Mouse (Mus musculus) liver, embryonic 16.5 days (tissue): ENCODE measurements at regions not wholly inside any gene's neighbourhood (a gene's known extent, or its start where the extent isn't known, plus 50 kb on each side); places are given as distances from the start of the nearest gene placed in this dataset.

Experiments
- ATAC-seq: fragments of 200-750 bp; cut with Nextera tagmentation; 2 replicates; pipeline ENCODE4 v1.8.0; 2017; ENCODE audit warnings: low read depth, mild to moderate bottlenecking, moderate number of reproducible peaks, moderate library complexity
- H3K27ac ChIP-seq: fragments of 300-500 bp; sonication (generic); 2 replicates; pipeline ENCODE4 v1.5.1; 2014; ENCODE audit warnings: mild to moderate bottlenecking, low read length
- H3K27me3 ChIP-seq: fragments of 300-500 bp; sonication (generic); 2 replicates; pipeline ENCODE4 v1.6.1; 2014; ENCODE audit warnings: low read depth, low read length, mixed read lengths; ENCODE audit not compliant: control insufficient read depth, insufficient read depth
- H3K36me3 ChIP-seq: fragments of 300-500 bp; sonication (generic); 2 replicates; pipeline ENCODE4 v1.6.1; 2014; ENCODE audit warnings: mild to moderate bottlenecking; ENCODE audit not compliant: control insufficient read depth, insufficient read depth
- H3K4me1 ChIP-seq: fragments of 300-500 bp; sonication (generic); 2 replicates; pipeline ENCODE4 v1.6.1; 2014; ENCODE audit warnings: low read depth, low read length, mixed read lengths; ENCODE audit not compliant: control insufficient read depth
- H3K4me2 ChIP-seq: fragments of 300-500 bp; sonication (generic); 2 replicates; pipeline ENCODE4 v1.6.1; 2014; ENCODE audit warnings: low read depth, low read length, mixed read lengths
- H3K4me3 ChIP-seq: fragments of 300-500 bp; sonication (generic); 2 replicates; pipeline ENCODE4 v1.5.1; 2014; ENCODE audit warnings: low read depth, mild to moderate bottlenecking, low read length
- H3K9ac ChIP-seq: fragments of 300-500 bp; sonication (generic); 2 replicates; pipeline ENCODE4 v1.6.1; 2014; ENCODE audit warnings: low read depth, low read length
- H3K9me3 ChIP-seq: fragments of 300-500 bp; sonication (generic); replicated peaks from 2 replicates; pipeline ENCODE4 v1.6.1; 2016; ENCODE audit warnings: low read length; ENCODE audit not compliant: control insufficient read depth
- WGBS: fragments of 180-500 bp; shearing (Covaris S2); extraction: QIAGEN DNeasy Blood & Tissue Kit; methylation state at CpG from one replicate; pipeline ENCODE4 v1.1.7; 2014; ENCODE audit not compliant: insufficient replicate concordance; 5-methylcytosine and 5-hydroxymethylcytosine counted together

GRCm38 (mm10) chr9:87649015-87649978 is 81.8 kb downstream of the Tbx18 start:
- no peaks in the 10 kb centered on the region for H3K9me3 ChIP-seq
- H3K4me3 ChIP-seq, result no peak overlapping the region
- no peak overlapping the region for H3K27ac ChIP-seq
- no peaks in the 10 kb centered on the region for H3K4me1 ChIP-seq
- H3K36me3 ChIP-seq, result no peaks in the 10 kb centered on the region
- WGBS, result 55% methylated on average over 6 of the region's 6 CpGs
- no peak overlapping the region for H3K4me2 ChIP-seq
- no peaks in the 10 kb centered on the region for H3K27me3 ChIP-seq
- no peak overlapping the region for H3K9ac ChIP-seq
- no peak for ATAC-seq

- no peak overlapping the region for H3K4me3 ChIP-seq
- WGBS, result 65% methylated on average over 5 of the region's 5 CpGs
- H3K27ac ChIP-seq, result no peak overlapping the region
- no peaks in the 10 kb centered on the region for H3K27me3 ChIP-seq
- no peaks in the 10 kb centered on the region for H3K9me3 ChIP-seq
- ATAC-seq, result no peak
- H3K36me3 ChIP-seq, result no peaks in the 10 kb centered on the region
- H3K9ac ChIP-seq, result no peak overlapping the region
- no peak overlapping the region for H3K4me2 ChIP-seq
- no peaks in the 10 kb centered on the region for H3K4me1 ChIP-seq
Observed at GRCm38 (mm10) chr9:87648317-87648716, 82.7 kb downstream of the Tbx18 start.

GRCm38 (mm10) chr9:87645032-87645431 is 86.0 kb downstream of the Tbx18 start:
- Histone ChIP-seq H3K4me1 (no peaks in the 10 kb centered on the region), H3K4me3 (no peak overlapping the region), H3K27ac (no peak overlapping the region), H3K9me3 (no peaks in the 10 kb centered on the region), H3K36me3 (no peaks in the 10 kb centered on the region), H3K9ac (no peak overlapping the region), H3K4me2 (no peak overlapping the region), H3K27me3 (no peaks in the 10 kb centered on the region)
- ATAC-seq, result no peak
- WGBS, result 65% methylated on average over 5 of the region's 5 CpGs

- H3K4me3 ChIP-seq, result no peak overlapping the region
- H3K9ac ChIP-seq, result no peak overlapping the region
- no peak overlapping the region for H3K4me2 ChIP-seq
- 73% methylated on average over 5 of the region's 5 CpGs for WGBS
- H3K27me3 ChIP-seq, result no peaks in the 10 kb centered on the region
- H3K9me3 ChIP-seq, result no peaks in the 10 kb centered on the region
- H3K4me1 ChIP-seq, result no peaks in the 10 kb centered on the region
- ATAC-seq, result no peak
- no peak overlapping the region for H3K27ac ChIP-seq
- no peaks in the 10 kb centered on the region for H3K36me3 ChIP-seq
Observed at GRCm38 (mm10) chr9:87633863-87634630, 97.0 kb downstream of the Tbx18 start.

- no peak for ATAC-seq
- H3K9ac ChIP-seq, result no peak overlapping the region
- no peak overlapping the region for H3K4me3 ChIP-seq
- no peaks in the 10 kb centered on the region for H3K4me1 ChIP-seq
- 53% methylated on average over 3 of the region's 3 CpGs for WGBS
- no peaks in the 10 kb centered on the region for H3K36me3 ChIP-seq
- no peaks in the 10 kb centered on the region for H3K27me3 ChIP-seq
- no peak overlapping the region for H3K27ac ChIP-seq
- H3K4me2 ChIP-seq, result no peak overlapping the region
- no peaks in the 10 kb centered on the region for H3K9me3 ChIP-seq
Observed at GRCm38 (mm10) chr9:87626432-87626831, 104.6 kb downstream of the Tbx18 start.

- WGBS, result 33% methylated on average over 7 of the region's 7 CpGs
- no peaks in the 10 kb centered on the region for H3K4me1 ChIP-seq
- no peaks in the 10 kb centered on the region for H3K9me3 ChIP-seq
- H3K4me3 ChIP-seq, result no peak overlapping the region
- H3K27ac ChIP-seq, result no peak overlapping the region
- no peaks in the 10 kb centered on the region for H3K36me3 ChIP-seq
- ATAC-seq, result no peak
- no peak overlapping the region for H3K4me2 ChIP-seq
- H3K9ac ChIP-seq, result no peak overlapping the region
- H3K27me3 ChIP-seq, result no peaks in the 10 kb centered on the region
Observed at GRCm38 (mm10) chr9:87618238-87618673, 112.8 kb downstream of the Tbx18 start.

GRCm38 (mm10) chr9:87607878-87608631 is 123.0 kb downstream of the Tbx18 start:
- Histone ChIP-seq H3K27ac (no peak overlapping the region), H3K27me3 (no peaks in the 10 kb centered on the region), H3K9ac (no peak overlapping the region), H3K9me3 (no peaks in the 10 kb centered on the region), H3K4me3 (no peak overlapping the region), H3K36me3 (no peaks in the 10 kb centered on the region), H3K4me1 (no peaks in the 10 kb centered on the region), H3K4me2 (no peak overlapping the region)
- WGBS, result 52% methylated on average over 10 of the region's 10 CpGs
- no peak for ATAC-seq

GRCm38 (mm10) chr9:87575591-87575990 is 155.5 kb downstream of the Tbx18 start:
- no peaks in the 10 kb centered on the region for H3K36me3 ChIP-seq
- no peak overlapping the region for H3K4me3 ChIP-seq
- H3K27me3 ChIP-seq, result no peaks in the 10 kb centered on the region
- H3K9me3 ChIP-seq, result no peaks in the 10 kb centered on the region
- H3K4me1 ChIP-seq, result no peaks in the 10 kb centered on the region
- H3K4me2 ChIP-seq, result no peak overlapping the region
- ATAC-seq, result no peak
- H3K9ac ChIP-seq, result no peak overlapping the region
- WGBS, result 36% methylated on average over 2 of the region's 2 CpGs
- H3K27ac ChIP-seq, result no peak overlapping the region
